Mouse (Mus musculus) cerebellum, postnatal 10 days (tissue): ENCODE results near the gene Gramd1b.
A peak's percentile ranks its signal among the peaks of the same experiment; 100 is the strongest.
"Not testable (repeated sequence)": the region's sequence is repeated elsewhere in the genome, so short reads cannot be mapped to it uniquely, and the experiment has no call there.

ENCODE experiments used
- DNase-seq, 2 experiments: peaks; one replicate each; pipeline ENCODE4 v3.0.0; 2021; ENCODE audit warnings: mixed read lengths in 2 of 2

Gene Gramd1b

DNA sequence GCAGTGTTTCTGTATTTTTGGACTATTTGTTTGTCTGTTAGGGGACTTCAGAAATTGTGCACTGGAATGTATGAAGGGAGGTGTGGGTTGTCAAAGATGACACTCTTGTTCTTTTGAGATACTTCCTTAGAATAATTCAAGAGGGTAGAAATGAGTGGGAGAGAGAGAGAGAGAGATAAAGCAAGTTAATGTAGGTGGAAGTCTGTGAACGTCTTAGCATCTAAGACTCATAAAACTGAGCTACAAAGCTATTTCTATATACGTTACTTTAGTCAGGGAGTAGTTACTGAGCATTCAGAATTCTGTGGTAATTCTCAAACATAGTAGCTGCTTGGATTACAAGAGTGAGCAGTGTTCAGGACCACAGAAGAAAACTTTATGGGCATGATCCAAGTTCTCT is 19.2 kb downstream of the Gramd1b start:
- no peak for DNase-seq

DNA sequence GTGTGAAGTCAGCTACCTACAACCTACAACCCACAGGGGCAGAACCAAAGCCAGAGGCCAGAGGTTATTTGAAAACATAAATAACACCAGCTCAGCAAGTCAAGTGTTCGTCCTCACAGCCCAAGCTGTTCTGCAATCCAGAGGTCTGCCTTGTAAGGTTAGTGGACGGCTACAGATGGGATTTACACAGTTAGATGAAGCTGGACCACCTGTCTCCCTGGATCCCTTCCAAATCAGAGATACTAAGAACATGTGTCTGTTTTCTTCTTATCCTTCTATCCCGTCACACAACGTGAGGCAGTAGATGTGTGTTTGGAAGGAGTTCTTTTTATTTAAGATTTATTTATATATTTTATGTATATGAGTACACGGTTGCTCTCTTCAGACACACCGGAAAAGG is 21.7 kb downstream of the Gramd1b start:
- DNase-seq = peak; percentile 84 to 87

GRCm38 (mm10) chr9:40506576-40506975 is 24.6 kb downstream of the Gramd1b start:
- DNase-seq = peak; percentile 63 to 71

- peak; percentile 63 to 70 for DNase-seq
Measured at GRCm38 (mm10) chr9:40505471-40506312, 25.5 kb downstream of the Gramd1b start.

GRCm38 (mm10) chr9:40504886-40505285 is 26.3 kb downstream of the Gramd1b start:
- peak; percentile 51 to 60 for DNase-seq

DNA sequence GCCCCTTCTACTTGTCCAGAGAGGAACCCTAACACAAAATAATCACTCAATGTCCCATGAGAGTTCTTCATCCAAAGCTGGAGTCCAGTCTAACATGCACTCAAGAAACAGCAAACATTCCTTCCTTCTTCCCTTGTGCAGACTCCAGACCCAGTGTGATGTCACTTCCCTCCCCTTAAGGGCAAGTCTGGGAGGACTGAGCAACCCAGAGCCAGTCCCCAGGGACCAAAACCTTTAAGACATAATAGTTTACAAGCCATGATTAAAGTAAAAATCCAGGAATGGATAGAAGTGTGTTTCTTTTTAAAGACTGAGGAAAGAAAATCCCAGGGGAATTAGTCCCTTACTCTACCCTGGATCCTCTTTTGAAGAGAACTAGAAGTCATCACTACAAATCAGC is 30.5 kb downstream of the Gramd1b start:
- no peak for DNase-seq

DNA sequence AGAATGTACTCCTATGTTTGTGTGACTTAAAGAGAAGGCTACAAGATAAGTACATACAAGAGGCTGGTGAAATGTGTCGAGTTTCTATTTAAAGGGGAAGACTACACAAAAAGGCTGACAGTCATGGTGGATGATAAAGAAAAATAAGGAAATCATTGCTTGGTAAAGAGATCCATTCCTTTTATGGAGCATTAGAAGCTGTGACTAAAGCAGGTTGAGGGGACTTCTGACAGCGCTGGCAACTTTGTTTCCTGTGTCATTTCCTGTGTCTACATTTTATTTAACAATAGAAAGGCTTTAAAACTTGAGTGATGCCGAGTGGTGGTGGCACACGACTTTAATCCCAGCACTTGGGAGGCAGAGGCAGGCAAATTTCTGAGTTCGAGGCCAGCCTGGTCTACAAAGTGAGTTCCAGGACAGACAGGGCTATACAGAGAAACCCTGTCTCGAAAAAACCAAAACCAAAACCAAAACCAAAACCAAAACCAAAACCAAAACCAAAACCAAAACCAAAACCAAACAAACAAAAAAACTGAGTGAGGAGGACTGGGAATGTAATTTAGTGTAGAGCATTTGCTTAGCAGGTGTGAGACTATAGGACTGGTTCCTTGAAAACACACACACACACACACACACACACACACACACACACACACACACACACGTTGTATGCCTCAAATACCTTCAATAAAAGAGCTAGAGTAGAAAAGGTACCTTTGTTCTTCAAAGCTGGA is 48.7 kb downstream of the Gramd1b start:
- not testable (repeated sequence) for DNase-seq

- peak; percentile 76 to 84 for DNase-seq
Measured at GRCm38 (mm10) chr9:40481271-40481670, 49.9 kb downstream of the Gramd1b start.

DNA sequence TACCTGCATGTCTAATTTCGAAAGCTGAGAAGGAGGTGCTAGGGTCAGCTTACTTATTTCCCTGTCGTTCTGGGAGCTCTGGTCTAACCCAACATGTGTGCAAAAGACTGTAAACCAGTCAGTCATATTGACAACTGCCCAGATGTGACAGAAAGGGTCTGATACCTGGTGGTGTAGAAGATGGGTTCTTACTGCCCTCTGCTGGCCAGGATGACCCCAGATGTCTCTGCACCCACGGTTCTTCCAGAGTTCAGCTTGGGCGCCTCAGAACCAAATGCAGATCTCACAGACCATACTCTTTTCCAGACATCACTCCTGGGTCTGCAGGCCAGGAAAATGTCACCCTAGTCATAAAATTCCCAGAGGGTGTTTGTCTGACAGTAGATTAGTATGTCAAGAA is 51.9 kb downstream of the Gramd1b start:
- peak; percentile 39 to 42 for DNase-seq

GRCm38 (mm10) chr9:40478146-40478900 is 52.9 kb downstream of the Gramd1b start:
- no peak for DNase-seq

- no peak for DNase-seq
Measured at GRCm38 (mm10) chr9:40477611-40478010, 53.6 kb downstream of the Gramd1b start.

DNA sequence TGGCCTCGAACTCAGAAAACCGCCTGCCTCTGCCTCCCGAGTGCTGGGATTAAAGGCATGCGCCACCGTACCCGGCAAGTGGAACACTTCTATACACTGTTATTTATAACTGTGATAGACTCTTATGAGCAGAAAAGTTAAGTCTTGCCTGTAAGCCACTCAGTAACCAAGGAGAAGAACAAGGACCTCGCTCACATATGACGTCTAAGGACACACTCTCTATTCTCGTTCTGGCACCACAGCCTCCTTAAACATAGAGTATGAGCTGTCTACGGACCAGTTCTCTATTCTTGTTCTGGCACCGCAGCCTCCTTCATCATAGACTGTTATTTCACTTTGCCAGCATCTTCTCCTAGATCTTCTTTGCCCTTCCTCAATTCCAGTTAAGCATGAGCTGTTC is 55.1 kb downstream of the Gramd1b start:
- DNase-seq = no peak

GRCm38 (mm10) chr9:40472961-40473510 is 58.1 kb downstream of the Gramd1b start:
- DNase-seq = no peak

DNA sequence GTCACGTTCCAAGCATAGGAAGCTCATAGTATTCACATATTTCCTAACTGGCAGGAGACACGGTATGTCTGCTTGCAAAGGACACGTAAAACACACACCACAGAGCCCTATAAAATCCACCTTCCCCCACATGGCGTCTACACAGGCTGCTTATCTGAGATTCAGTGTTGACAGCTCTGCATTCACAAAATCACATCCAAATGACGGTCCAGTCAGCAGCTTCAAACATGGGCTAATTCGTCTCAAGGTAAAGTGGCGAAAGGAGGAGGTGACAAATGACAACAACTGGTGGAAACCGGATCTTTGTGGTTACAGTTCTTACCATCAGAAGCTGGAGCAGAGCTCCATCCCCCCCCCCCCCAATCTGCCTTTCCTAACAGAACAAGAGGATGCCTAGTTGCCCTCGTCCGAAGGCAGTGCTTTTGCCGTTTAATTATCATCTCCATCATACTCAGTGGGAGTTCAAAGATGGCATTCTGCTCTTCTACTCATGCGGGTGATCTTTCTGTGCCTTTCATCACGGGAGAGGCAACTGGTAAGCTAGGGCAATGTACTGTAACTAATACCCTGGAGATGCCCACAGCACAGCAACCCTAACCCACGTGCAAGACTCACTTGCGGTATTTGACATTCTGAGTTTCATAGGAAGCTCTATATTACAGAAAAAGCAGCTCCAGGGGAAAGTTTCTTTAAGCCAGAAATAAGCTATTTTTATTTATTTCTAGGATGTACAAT is 61.6 kb downstream of the Gramd1b start:
- no peak for DNase-seq

GRCm38 (mm10) chr9:40466782-40467181 is 64.4 kb downstream of the Gramd1b start:
- DNase-seq = no peak

GRCm38 (mm10) chr9:40465596-40465995 is 65.6 kb downstream of the Gramd1b start:
- DNase-seq = no peak

DNA sequence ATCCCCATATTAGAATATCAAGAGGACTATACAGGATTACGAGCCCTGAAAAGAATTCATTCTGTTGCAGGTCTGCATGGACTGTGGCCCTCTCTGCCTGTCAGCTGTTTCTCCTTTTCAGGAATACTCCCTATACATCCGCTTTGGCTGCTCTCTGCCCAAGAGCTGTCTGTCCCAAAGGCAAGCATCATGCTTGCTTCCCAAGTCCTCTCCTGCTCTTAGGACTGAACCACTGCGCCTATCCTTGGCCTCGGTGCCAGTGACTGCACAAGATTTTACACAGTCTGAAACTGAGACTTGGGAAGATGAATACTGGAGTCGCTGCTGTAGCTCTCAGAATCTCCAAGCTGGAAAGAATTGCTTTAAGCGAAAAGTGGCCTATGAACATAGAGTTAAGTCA is 68.8 kb downstream of the Gramd1b start:
- DNase-seq = no peak

GRCm38 (mm10) chr9:40460781-40461180 is 70.4 kb downstream of the Gramd1b start:
- no peak for DNase-seq

DNA sequence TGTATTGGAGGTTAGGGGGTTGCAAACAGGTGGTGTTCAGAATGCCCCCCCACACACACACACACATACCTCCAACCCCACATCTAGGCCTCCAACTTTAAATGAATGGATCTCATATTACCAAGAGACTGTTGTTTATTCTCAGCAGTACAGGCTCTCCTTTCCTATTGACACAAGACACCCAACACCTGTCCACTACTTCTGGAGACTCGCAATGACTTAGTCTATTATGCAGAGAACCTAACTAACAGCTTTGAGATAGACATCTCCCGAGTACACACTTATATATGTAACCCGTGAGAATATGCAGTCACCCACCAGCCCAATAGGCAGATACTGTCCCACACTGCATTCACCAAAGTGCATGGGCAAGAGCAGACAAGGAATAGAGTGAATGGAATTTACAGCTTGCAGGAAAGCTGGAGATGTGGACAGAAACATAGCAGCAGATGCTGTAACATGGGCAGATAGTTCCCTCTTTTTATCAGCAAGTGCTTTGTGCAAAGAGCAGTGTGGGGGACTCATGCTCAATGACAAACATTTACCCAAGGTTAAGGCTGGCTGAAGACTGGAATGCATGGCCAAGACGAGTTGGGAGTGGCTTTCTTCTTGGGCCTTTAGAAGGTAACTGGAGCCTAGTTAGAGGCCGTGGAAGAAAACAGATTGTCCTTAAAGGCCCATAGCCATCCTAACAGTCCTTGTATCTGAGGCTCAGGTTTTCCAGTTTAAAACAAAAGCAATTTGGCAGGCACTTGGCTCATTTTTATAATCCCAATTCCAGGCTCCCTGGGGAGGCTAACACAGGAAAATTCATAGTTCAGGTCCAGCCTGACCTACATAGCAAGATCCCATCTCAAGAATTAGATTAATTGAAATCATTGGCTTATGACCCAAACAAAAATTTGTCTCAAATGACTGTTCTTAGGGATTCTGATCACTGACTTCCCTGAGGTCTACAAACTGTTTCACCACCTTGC is 71.6 kb downstream of the Gramd1b start:
- DNase-seq = no peak

GRCm38 (mm10) chr9:40458559-40459303 is 72.5 kb downstream of the Gramd1b start:
- DNase-seq = no peak
